Mouse (Mus musculus) ES-Bruce4 (cell line): ENCODE measurements around the gene Hc. TPM values are rescaled to one million over a fixed set of nuclear protein-coding genes. Genes with fewer than 3 reads are reported as not detected.

Source experiments
- H3K27ac ChIP-seq: 2 replicates; pipeline ENCODE4 v1.5.1; 2012; ENCODE audit warnings: low read length, inconsistent platforms; ENCODE audit not compliant: insufficient read depth
- H3K27me3 ChIP-seq: 2 replicates; pipeline ENCODE4 v1.6.1; 2012; ENCODE audit warnings: mild to moderate bottlenecking, low read length, inconsistent platforms; ENCODE audit not compliant: control insufficient read depth, poor library complexity, insufficient read depth, severe bottlenecking
- H3K36me3 ChIP-seq: 2 replicates; pipeline ENCODE4 v1.6.1; 2012; ENCODE audit warnings: inconsistent platforms, mild to moderate bottlenecking, low read length, moderate library complexity; ENCODE audit not compliant: control insufficient read depth, poor library complexity, insufficient read depth, severe bottlenecking
- H3K4me1 ChIP-seq: one replicate; pipeline ENCODE4 v1.8.1; 2011; ENCODE audit warnings: low read length; ENCODE audit not compliant: control insufficient read depth, insufficient read depth
- H3K4me3 ChIP-seq: 2 replicates; pipeline ENCODE4 v1.5.1; 2011; ENCODE audit warnings: low read depth, mild to moderate bottlenecking, low read length
- H3K9ac ChIP-seq: 2 replicates; pipeline ENCODE4 v1.6.1; 2012; ENCODE audit warnings: low read depth, mild to moderate bottlenecking, inconsistent platforms; ENCODE audit not compliant: poor library complexity, severe bottlenecking
- H3K9me3 ChIP-seq: replicated peaks from 2 replicates; pipeline ENCODE4 v1.6.1; 2012; ENCODE audit warnings: mild to moderate bottlenecking, low read length, inconsistent platforms; ENCODE audit not compliant: control insufficient read depth, poor library complexity, insufficient read depth, severe bottlenecking
- CTCF ChIP-seq: IDR thresholded peaks from one replicate; pipeline ENCODE4 v1.8.1; 2011; ENCODE audit warnings: low read depth, low read length
- EP300 ChIP-seq: IDR thresholded peaks from 2 replicates; pipeline ENCODE4 v1.6.1; 2011; ENCODE audit warnings: low read depth, low read length; ENCODE audit not compliant: insufficient read depth
- POLR2A ChIP-seq: IDR thresholded peaks from one replicate; pipeline ENCODE4 v1.8.1; 2011; ENCODE audit warnings: low read length; ENCODE audit not compliant: insufficient read depth
- polyA plus RNA-seq: library from polyadenylated mRNA; stranded (reverse); fragments of >200 nt; gene quantifications from 2 replicates; pipeline ENCODE4 v1.2.4, GENCODE M21; 2011; ENCODE audit warnings: low read depth; ENCODE audit not compliant: missing spikeins, insufficient read depth, insufficient read length

Gene Hc
- polyA plus RNA-seq, 1 experiment, result not detected

- Histone ChIP-seq H3K4me1 (no peaks in the 10 kb centered on the region), H3K9ac (no peak overlapping the region), H3K27ac (no peak overlapping the region), H3K4me3 (no peak overlapping the region), H3K36me3 (no peaks in the 10 kb centered on the region), H3K27me3 (no peaks in the 10 kb centered on the region), H3K9me3 (no peaks in the 10 kb centered on the region)
- TF ChIP-seq POLR2A, result no peak
- TF ChIP-seq EP300, result no peak
- TF ChIP-seq CTCF, result peak; percentile 48
Measured at GRCm38 (mm10) chr2:35048851-35049250, 12.4 kb downstream of the Hc start.

DNA sequence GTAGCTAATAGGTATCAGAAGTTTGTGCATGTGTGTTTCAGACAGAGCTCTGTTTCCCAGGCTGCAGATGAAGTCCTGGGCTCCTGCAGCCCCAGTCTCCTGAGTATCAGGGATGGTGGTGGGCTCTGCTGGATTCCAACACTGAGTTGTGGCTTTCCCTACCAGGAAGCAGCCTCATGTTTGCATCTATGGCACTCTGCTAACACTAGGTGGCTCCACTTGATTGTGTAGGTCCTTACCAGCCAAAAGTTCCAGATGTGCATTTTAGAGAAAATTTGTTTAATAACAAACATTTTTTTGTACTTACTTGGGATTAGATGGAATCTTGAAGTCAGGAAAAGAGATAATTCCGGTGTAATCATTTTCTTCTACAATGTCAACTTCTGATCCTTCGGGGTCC lies 16.3 kb downstream of the Hc start:
- H3K4me3 ChIP-seq, result no peak overlapping the region
- H3K27me3 ChIP-seq, result no peaks in the 10 kb centered on the region
- H3K4me1 ChIP-seq, result no peaks in the 10 kb centered on the region
- H3K9me3 ChIP-seq, result no peaks in the 10 kb centered on the region
- H3K27ac ChIP-seq, result no peak overlapping the region
- no peak overlapping the region for H3K9ac ChIP-seq
- no peaks in the 10 kb centered on the region for H3K36me3 ChIP-seq
- no peak for TF ChIP-seq POLR2A
- no peak for TF ChIP-seq EP300
- TF ChIP-seq CTCF, result peak; percentile 43

- Histone ChIP-seq H3K27ac (no peak overlapping the region), H3K9ac (no peak overlapping the region), H3K4me3 (no peak overlapping the region), H3K27me3 (no peaks in the 10 kb centered on the region), H3K4me1 (no peaks in the 10 kb centered on the region), H3K36me3 (no peaks in the 10 kb centered on the region), H3K9me3 (no peaks in the 10 kb centered on the region)
- TF ChIP-seq CTCF (no peak), EP300 (no peak), POLR2A (no peak)
Measured at GRCm38 (mm10) chr2:35038580-35039375, 22.5 kb downstream of the Hc start.

DNA sequence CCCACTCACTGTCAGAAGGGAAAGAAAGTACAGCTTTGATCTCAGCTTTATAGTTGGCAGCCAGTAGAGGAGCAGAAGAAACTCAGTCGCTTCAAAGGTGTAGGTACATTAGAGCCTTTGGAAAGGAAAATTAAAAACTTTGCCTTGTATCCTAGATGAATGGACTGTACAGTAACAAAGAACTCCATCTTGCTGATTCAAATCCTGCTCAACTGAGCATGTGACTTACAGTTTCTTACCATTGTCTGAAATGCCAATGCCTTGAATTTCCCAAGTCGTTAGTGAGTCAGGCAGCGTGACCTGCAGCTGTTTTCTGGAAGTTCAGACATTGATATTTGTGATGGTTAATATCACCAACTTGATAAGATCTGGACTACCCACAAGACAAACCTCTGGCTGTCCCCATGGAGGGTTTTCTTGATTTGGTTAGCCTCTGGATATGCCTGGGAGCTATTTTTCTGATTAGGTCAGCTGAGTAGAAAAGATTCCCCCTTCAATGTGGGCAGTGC lies 36.5 kb downstream of the Hc start:
- H3K4me3 ChIP-seq, result no peak overlapping the region
- TF ChIP-seq EP300 (no peak), POLR2A (no peak), CTCF (no peak)
- no peaks in the 10 kb centered on the region for H3K4me1 ChIP-seq
- no peak overlapping the region for H3K9ac ChIP-seq
- no peak overlapping the region for H3K27ac ChIP-seq
- H3K36me3 ChIP-seq, result no peaks in the 10 kb centered on the region
- no peaks in the 10 kb centered on the region for H3K9me3 ChIP-seq
- no peaks in the 10 kb centered on the region for H3K27me3 ChIP-seq

DNA sequence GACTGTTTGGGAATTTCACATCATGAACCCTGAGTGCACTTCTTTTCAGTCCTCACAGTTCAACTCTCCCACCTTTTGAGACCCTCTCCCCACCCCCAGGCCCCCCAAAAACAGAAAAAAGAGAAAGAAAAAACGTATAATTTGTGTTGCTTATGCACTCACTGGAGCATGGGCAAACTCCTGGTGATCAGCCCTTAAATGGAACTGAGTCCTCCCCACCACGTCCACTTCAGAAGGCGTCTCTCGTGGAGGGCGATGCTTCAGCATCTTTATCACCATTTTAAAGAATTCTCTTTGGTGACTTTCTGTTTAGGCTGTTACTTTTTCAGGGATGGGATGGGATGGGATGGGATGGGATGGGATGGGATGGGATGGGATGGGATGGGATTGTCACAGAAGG lies 39.4 kb downstream of the Hc start:
- TF ChIP-seq POLR2A (no peak), CTCF (no peak), EP300 (no peak)
- Histone ChIP-seq H3K27me3 (no peaks in the 10 kb centered on the region), H3K27ac (no peak overlapping the region), H3K9ac (no peak overlapping the region), H3K36me3 (no peaks in the 10 kb centered on the region), H3K4me3 (no peak overlapping the region), H3K4me1 (no peaks in the 10 kb centered on the region), H3K9me3 (no peaks in the 10 kb centered on the region)

GRCm38 (mm10) chr2:35015861-35016260 lies 45.4 kb downstream of the Hc start:
- no peaks in the 10 kb centered on the region for H3K9me3 ChIP-seq
- H3K27ac ChIP-seq, result no peak overlapping the region
- H3K9ac ChIP-seq, result no peak overlapping the region
- no peak overlapping the region for H3K4me3 ChIP-seq
- TF ChIP-seq POLR2A, result no peak
- no peak for TF ChIP-seq EP300
- no peak for TF ChIP-seq CTCF
- H3K27me3 ChIP-seq, result no peaks in the 10 kb centered on the region
- H3K36me3 ChIP-seq, result no peaks in the 10 kb centered on the region
- no peaks in the 10 kb centered on the region for H3K4me1 ChIP-seq
